Mouse (Mus musculus) olfactory bulb, adult 2 months (tissue): ENCODE results near the gene Nav3.

Experiments used
- CTCF ChIP-seq: fragments of 200-500 bp; IDR thresholded peaks from 2 replicates; pipeline ENCODE4 v1.5.1; 2012; ENCODE audit warnings: low read depth, mild to moderate bottlenecking, low read length, moderate library complexity; ENCODE audit not compliant: insufficient read depth
- POLR2A ChIP-seq: fragments of 200-500 bp; IDR thresholded peaks from 2 replicates; pipeline ENCODE4 v1.6.1; 2012; ENCODE audit warnings: mild to moderate bottlenecking, low read depth, low read length, moderate library complexity; ENCODE audit not compliant: insufficient read depth

DNA sequence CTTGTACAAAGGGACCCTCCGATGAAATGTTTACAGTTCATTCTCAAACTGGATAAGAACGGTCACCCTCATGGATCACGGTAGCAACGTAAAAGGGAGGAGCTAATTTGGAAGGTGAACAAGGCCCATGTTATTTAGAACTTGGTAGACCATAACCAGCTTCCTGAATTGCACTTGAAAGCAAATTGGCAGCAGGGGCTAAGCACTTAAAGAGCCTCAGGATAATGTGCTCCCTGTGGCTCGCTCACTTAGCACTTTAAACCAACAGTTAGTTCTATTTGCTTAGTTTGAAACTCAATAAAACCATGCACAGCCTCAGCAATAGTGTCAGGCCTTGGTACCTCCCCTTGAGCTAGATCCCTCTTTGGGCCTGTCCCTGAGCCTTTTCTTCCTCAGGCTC, 138.7 kb downstream of the Nav3 start:
- TF ChIP-seq POLR2A (no peak), CTCF (no peak)
